Mouse (Mus musculus): ENCODE data around the gene Katnb1. TPM values are rescaled to one million over a fixed set of nuclear protein-coding genes. Genes with fewer than 3 reads are reported as not detected.

The Katnb1 gene
- polyA plus RNA-seq, 1 experiment = 46.5 TPM

GRCm38 (mm10) chr8:95054927-95055510 is 26.0 kb upstream of the Katnb1 start, which contains the start of gene Drc7:
Drc7 (plus strand) TSS chr8:95055103.
- Histone ChIP-seq H3K27me3 (replicated peaks) (no peaks in the 10 kb centered on the region), H3K36me3 (replicated peaks; ENCODE audit: low read length) (peaks cover 39% of the 10 kb centered on the region), H3K9me3 (no peaks in the 10 kb centered on the region), H3K4me1 (peaks cover 94% of the 10 kb centered on the region), H3K4me3 (replicated peaks) (no peak within 1 kb of the TSS)
- no peak for TF ChIP-seq FLI1 (IDR thresholded peaks at IDR 0.05; ENCODE audit: low read length)
- TF ChIP-seq GATA1 (IDR thresholded peaks at IDR 0.05; ENCODE audit: borderline replicate concordance, low read length) = no peak

- no peak for TF ChIP-seq GATA1 (IDR thresholded peaks at IDR 0.05; ENCODE audit: borderline replicate concordance, low read length)
- no peak for TF ChIP-seq FLI1 (IDR thresholded peaks at IDR 0.05; ENCODE audit: low read length)
- Histone ChIP-seq H3K9me3 (no peaks in the 10 kb centered on the region), H3K4me3 (replicated peaks) (peak overlapping the region; percentile 30), H3K27me3 (replicated peaks) (no peaks in the 10 kb centered on the region), H3K4me1 (peaks cover 94% of the 10 kb centered on the region), H3K36me3 (replicated peaks; ENCODE audit: low read length) (peaks cover 36% of the 10 kb centered on the region)
Observed at GRCm38 (mm10) chr8:95056414-95056813, 24.6 kb upstream of the Katnb1 start.

GRCm38 (mm10) chr8:95058661-95059060 is 22.3 kb upstream of the Katnb1 start:
- Histone ChIP-seq H3K9me3 (no peaks in the 10 kb centered on the region), H3K4me1 (peaks cover 98% of the 10 kb centered on the region), H3K4me3 (replicated peaks) (peak overlapping the region; percentile 88), H3K27me3 (replicated peaks) (no peaks in the 10 kb centered on the region), H3K36me3 (replicated peaks; ENCODE audit: low read length) (peaks cover 27% of the 10 kb centered on the region)
- no peak for TF ChIP-seq GATA1 (IDR thresholded peaks at IDR 0.05; ENCODE audit: borderline replicate concordance, low read length)
- no peak for TF ChIP-seq FLI1 (IDR thresholded peaks at IDR 0.05; ENCODE audit: low read length)

- H3K4me1 ChIP-seq = peaks cover 91% of the 10 kb centered on the region
- TF ChIP-seq GATA1 (IDR thresholded peaks at IDR 0.05; ENCODE audit: borderline replicate concordance, low read length) (no peak), FLI1 (IDR thresholded peaks at IDR 0.05; ENCODE audit: low read length) (no peak)
- no peaks in the 10 kb centered on the region for H3K9me3 ChIP-seq
- H3K4me3 ChIP-seq (replicated peaks) = peak overlapping the region; percentile 88
- peaks cover 22% of the 10 kb centered on the region for H3K36me3 ChIP-seq (replicated peaks; ENCODE audit: low read length)
- no peaks in the 10 kb centered on the region for H3K27me3 ChIP-seq (replicated peaks)
Observed at GRCm38 (mm10) chr8:95059812-95060533, 21.0 kb upstream of the Katnb1 start.

- Histone ChIP-seq H3K36me3 (replicated peaks; ENCODE audit: low read length) (peaks cover 6% of the 10 kb centered on the region), H3K27me3 (replicated peaks) (no peaks in the 10 kb centered on the region), H3K4me1 (peaks cover 71% of the 10 kb centered on the region), H3K9me3 (no peaks in the 10 kb centered on the region), H3K4me3 (replicated peaks) (no peak overlapping the region)
- TF ChIP-seq FLI1 (IDR thresholded peaks at IDR 0.05; ENCODE audit: low read length) (no peak), GATA1 (IDR thresholded peaks at IDR 0.05; ENCODE audit: borderline replicate concordance, low read length) (no peak)
Observed at GRCm38 (mm10) chr8:95064531-95064930, 16.5 kb upstream of the Katnb1 start.

- Histone ChIP-seq H3K9me3 (no peaks in the 10 kb centered on the region), H3K27me3 (replicated peaks) (no peaks in the 10 kb centered on the region), H3K4me3 (replicated peaks) (peak overlapping the region; percentile 38), H3K4me1 (peaks cover 68% of the 10 kb centered on the region), H3K36me3 (replicated peaks; ENCODE audit: low read length) (no peaks in the 10 kb centered on the region)
- TF ChIP-seq FLI1 (IDR thresholded peaks at IDR 0.05; ENCODE audit: low read length) (no peak), GATA1 (IDR thresholded peaks at IDR 0.05; ENCODE audit: borderline replicate concordance, low read length) (no peak)
Observed at GRCm38 (mm10) chr8:95067582-95067981, 13.4 kb upstream of the Katnb1 start.

GRCm38 (mm10) chr8:95075504-95075903 is 5.5 kb upstream of the Katnb1 start:
- Histone ChIP-seq H3K27me3 (replicated peaks) (peaks cover 2% of the 10 kb centered on the region), H3K9me3 (no peaks in the 10 kb centered on the region)

GRCm38 (mm10) chr8:95076151-95076550 is 4.8 kb upstream of the Katnb1 start:
- TF ChIP-seq GATA1 (IDR thresholded peaks at IDR 0.05; ENCODE audit: borderline replicate concordance, low read length) (no peak), FLI1 (IDR thresholded peaks at IDR 0.05; ENCODE audit: low read length) (no peak)
- Histone ChIP-seq H3K4me1 (peaks cover 54% of the 10 kb centered on the region), H3K4me3 (replicated peaks) (no peak overlapping the region), H3K9me3 (no peaks in the 10 kb centered on the region), H3K36me3 (replicated peaks; ENCODE audit: low read length) (no peaks in the 10 kb centered on the region), H3K27me3 (replicated peaks) (peaks cover 2% of the 10 kb centered on the region)

More at GRCm38 (mm10) chr8:95075504-95075903, 5.5 kb upstream of the Katnb1 start:
- H3K4me1 ChIP-seq = peaks cover 60% of the 10 kb centered on the region
- H3K4me3 ChIP-seq (replicated peaks) = no peak overlapping the region
- TF ChIP-seq GATA1 (IDR thresholded peaks at IDR 0.05; ENCODE audit: borderline replicate concordance, low read length) = no peak
- TF ChIP-seq FLI1 (IDR thresholded peaks at IDR 0.05; ENCODE audit: low read length) = no peak
- H3K36me3 ChIP-seq (replicated peaks; ENCODE audit: low read length) = no peaks in the 10 kb centered on the region

- H3K9me3 ChIP-seq = no peaks in the 10 kb centered on the region
- H3K36me3 ChIP-seq (replicated peaks; ENCODE audit: low read length) = peaks cover 8% of the 10 kb centered on the region
- no peak overlapping the region for H3K4me3 ChIP-seq (replicated peaks)
- peaks cover 2% of the 10 kb centered on the region for H3K27me3 ChIP-seq (replicated peaks)
- TF ChIP-seq FLI1 (IDR thresholded peaks at IDR 0.05; ENCODE audit: low read length) = no peak
- TF ChIP-seq GATA1 (IDR thresholded peaks at IDR 0.05; ENCODE audit: borderline replicate concordance, low read length) = no peak
- H3K4me1 ChIP-seq = peaks cover 53% of the 10 kb centered on the region
Observed at GRCm38 (mm10) chr8:95078055-95078454, 2.9 kb upstream of the Katnb1 start.

GRCm38 (mm10) chr8:95079305-95079704 is 1.7 kb upstream of the Katnb1 start:
- Histone ChIP-seq H3K27me3 (replicated peaks) (peaks cover 2% of the 10 kb centered on the region), H3K9me3 (no peaks in the 10 kb centered on the region), H3K4me3 (replicated peaks) (no peak overlapping the region), H3K36me3 (replicated peaks; ENCODE audit: low read length) (peaks cover 19% of the 10 kb centered on the region), H3K4me1 (peaks cover 48% of the 10 kb centered on the region)
- TF ChIP-seq FLI1 (IDR thresholded peaks at IDR 0.05; ENCODE audit: low read length) (no peak), GATA1 (IDR thresholded peaks at IDR 0.05; ENCODE audit: borderline replicate concordance, low read length) (no peak)

All from megakaryocyte, embryonic 14.5 days (primary cell).